Mouse (Mus musculus) right cerebral cortex, postnatal 25 days (tissue): ENCODE measurements around the gene Mmadhc.

Experiments used
- DNase-seq: peaks from one replicate; pipeline ENCODE4 v3.0.0; 2022

Mmadhc gene

DNA sequence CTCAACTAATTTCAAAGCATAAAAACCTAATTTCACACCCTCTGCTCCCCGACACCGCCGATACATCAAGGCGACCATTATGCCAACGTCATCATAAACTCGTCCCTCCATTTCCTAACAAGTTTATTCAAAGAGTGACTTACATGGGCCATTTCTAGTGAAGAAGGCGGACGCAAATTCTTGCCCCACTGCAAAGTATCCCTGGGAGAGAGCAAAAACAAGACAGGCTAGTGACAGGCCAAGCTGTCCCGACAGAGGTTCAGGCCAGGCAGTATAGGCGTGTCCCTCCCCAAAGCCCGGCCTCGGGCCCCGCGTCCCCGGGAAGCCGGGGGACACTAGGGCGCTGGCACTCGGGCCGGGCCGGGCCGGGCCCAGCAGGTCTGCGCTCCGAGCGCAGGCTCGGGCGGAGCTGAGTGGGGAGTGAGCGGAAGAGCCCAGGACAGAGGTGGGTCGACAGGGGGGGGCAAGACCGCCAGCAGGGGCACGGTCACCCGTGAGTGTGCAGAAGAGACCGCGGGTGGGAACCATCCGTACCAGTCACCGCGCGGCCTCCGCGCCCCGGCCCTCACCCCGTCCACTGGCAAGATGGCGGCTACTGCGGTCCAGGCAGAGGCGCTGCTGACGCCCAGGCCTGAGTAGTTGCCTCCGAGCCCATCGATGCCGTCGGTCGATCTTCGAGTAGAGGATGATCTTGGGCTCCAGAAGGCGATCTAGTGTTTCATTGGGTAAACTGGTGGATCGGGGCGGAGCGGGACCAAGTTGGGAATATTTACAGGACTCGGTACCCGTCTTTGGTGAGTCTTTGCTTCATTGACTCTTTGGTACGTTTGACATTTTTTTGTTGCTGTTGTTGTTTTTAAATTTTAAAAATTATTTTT lies at the start of gene Mmadhc:
Mmadhc (minus strand) TSS at position 693 of the 878 bp plus-strand sequence.
- peak; percentile 89 for DNase-seq

DNA sequence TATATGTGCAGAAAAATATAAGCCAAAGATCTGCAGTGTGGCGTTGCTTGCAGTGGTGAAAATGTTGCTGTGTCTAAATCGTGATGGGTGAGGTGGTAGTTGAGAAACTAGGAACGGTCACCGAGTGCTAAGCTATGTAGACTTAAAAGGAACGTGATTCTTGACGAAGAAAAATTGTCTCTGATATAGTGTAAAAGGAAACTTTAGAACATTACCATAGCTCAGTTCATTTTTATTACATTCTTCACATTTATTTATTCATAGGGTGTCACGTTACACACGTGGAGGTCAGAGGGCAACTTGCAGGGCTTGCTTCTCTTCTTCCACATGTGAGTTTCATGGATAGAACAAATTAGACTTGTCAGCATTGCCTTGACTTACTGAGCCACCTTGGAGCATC lies 47.0 kb upstream of the Mmadhc start:
- DNase-seq = no peak

DNA sequence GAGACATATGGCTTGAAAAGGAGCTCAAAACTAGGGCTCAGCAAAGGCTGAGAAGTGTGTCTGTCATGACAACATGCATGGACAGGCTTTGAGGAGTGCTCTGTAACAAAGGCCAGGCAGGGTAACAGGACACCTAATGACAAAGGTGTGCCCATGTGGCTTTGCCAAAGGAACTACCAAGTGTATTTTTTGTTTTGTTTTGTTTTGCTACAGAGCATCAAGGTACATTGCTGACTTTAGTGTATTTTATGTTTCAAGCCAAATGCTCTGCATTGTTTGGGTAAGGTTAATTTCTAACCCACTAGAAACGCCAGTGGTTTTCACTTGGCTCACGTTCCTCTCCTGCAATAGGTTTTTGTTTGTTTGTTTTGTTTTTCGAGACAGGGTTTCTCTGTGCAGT lies 42.5 kb upstream of the Mmadhc start:
- DNase-seq = no peak

DNA sequence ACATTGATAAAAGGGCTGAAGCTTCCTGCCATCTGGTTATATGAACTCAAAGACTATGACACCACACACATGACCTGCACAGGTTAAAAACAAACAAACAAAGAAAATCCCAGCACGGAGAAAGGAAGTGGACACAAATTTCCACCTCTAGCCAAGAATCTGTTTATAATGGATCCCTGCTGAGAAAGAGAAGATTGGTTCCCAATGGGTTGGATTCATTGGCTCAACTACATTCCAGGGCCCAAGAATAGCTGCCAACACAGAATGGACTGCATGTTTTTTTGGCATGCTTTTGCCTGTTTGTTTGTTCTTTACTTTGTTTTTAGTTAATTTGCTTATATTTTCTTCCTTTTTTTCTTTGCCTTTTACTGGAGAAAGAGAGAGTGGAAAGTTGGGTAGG lies 41.0 kb upstream of the Mmadhc start:
- no peak for DNase-seq

DNA sequence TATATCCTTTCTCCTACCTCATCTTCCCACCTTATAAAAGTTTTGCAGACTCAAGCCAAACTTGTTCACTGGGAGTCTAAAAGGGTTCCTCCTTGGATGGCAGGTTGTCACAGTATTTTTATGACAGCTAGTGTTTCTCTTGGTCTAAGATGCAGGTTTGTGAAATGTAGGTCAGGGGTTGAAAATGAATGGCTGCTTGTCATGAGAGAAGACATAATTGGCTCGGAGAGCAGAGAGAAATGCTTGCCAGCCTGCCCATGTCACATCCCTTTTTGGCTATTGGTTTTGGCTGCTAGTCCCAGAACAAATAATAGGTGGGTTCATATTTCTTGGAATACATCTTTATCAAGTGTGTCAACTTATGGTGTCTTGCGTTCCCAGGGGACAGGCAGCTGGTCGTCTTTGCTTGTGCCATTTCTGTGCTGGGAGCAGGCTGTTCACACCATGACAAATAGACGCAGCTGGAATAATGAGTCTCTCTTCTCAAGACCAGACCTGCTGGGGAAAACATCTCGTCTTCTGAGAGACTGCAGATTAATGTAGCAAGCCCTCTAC lies 35.2 kb upstream of the Mmadhc start:
- no peak for DNase-seq

DNA sequence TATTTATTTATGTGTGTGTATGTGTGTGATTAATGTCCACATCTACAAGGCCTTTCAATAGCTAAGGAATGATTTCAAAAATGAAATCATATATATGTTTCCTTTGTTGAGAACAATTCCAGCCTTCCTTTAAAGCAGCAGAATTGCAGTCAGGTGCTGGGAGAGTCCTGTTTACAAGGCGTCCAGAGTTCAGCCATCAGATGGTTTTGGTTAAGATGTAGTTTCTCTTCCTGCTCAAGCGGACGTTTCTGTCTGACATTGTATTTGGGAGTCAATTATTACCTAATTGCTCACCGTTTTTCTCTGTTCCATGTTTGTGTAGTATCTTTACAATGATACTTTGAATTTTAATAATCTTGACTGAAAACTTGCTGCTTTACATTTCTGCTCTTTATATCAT lies 31.6 kb upstream of the Mmadhc start:
- DNase-seq = no peak

DNA sequence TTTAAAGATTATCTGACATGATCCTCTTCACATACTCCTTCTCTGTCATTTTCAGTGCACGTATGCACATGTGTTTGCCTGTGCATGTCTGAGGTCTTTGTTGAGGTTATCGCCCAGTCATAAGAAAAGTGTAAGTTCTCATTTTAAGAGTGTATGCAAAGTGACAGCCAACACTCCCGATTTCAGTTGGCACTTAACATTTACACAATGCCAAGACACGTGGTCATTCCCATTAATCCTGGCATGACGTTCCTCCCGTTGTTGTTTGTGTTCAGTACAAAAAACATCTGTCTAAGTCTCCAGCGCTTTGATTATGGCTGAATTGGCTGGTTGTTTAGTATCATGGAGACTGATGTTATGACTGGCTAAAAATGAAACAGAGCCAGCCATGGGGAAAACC lies 28.2 kb upstream of the Mmadhc start:
- no peak for DNase-seq

DNA sequence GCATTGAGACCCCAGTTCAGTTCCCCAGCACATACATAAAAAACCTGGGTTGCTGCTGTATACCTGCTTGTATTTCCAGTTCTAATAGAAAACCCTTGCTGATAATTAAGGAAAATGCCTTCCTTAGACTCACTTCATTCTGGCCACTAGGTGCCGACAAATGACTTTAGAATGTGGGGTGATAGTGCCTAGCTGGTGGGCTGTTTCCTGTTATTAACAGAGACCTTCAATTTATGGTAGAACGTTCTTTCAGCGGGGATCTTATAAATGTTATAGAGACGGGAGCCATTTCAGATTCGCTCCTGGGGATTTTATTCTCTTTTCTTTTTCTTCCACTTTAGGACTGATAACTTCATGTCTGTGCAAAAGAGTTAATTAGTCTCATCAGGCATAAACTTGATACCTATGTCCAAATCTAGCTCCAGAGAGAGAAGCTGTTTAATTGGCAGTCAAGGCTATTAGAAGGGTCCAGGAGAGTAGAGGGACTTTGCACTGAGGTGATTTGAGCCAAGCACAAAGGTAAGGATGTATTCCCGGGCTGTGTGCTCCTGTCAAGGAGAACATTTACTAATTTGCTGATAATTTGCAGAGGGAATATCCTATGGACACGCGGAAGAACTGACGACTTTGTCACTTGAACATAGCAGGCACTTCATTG lies 10.2 kb upstream of the Mmadhc start:
- DNase-seq = no peak

DNA sequence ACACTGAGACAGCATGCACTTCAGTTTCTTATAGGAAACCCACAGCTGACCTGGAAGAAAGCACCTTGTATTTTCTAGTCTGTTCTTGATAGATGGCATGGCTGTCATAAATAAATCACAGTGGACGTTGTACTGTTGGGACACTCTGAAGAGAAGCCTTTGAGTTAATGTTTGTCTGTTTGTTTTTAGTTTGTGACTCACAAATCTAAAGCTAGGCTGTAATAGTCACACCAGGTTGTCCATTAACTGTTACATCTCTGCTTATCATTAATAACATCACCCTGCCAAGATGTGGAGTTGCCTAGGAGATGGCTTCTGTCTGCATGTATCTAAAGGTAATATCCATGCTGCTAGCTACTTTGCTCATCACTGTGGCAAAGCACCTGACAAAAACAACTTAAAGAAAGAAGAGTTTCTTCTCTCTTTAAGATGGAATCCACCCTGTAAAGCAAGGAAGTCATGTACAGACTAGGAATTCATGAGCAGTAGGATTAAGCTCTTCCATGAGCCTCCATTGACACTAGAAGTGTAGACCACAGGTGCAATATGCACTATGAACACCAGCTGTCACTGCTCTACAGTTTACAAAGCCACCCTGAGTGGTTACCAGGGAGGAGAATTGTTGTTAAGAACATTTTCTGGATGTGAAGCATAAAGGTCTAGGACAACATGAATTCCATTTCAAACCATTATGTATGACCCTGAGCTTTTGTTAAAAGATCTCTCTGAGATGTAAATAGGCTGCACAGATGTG lies 8.4 kb upstream of the Mmadhc start:
- DNase-seq = no peak

DNA sequence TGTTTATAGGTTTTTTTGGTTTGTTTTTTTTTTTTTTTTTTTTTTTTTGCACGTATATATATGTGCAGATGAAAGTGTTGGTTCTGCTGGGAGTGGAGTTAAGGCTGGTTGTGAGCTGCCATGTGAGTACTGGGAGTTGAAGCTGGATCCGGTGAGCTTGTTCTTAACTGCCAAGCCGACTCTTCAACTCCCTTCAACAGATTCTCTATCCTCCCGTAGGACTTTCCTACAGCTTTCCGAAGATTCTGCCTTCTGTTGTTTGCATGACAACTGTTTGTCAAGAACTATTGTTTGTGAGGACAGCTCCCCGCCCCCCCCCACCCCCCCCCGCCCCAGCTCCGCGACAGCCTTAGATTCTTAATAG lies 368 bp upstream of the Mmadhc start:
- no peak for DNase-seq

DNA sequence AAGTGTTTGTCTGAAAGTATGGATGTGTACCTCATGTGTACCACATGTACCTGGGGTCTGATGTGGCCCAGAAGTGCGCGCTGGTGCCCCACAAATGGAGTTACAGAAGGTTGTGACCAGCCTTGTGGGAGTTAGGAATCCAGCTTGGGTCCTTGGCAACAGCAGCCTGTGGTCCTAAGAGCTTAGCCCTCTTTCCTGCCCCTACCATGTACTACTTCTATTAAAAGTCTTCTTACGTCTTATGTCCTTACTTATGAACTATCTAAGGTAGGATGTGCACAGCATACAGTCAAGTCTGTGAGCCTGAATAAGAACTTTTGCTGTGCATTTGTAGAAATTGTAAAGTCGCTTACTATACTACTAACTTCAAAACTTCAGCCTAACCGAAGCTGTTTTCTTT lies 1.0 kb downstream of the Mmadhc start:
- DNase-seq = no peak

DNA sequence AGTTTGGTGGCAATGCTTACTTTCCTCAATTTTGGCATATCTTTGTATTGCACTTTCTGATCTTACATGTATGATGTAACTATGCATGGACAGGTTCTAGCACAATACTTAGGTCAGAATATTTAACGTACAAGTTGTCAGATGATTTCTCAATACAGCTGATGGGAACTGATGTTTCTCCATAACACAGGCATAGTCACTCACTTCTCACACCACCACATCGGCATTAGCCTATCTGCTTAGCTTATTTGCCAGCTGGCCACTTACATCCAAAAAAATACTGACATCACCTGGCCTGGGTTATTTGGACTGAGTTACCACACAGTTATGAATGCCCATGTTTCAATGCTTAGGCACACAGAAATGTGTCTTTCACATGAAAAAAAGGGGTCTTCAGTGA lies 2.5 kb downstream of the Mmadhc start:
- no peak for DNase-seq

DNA sequence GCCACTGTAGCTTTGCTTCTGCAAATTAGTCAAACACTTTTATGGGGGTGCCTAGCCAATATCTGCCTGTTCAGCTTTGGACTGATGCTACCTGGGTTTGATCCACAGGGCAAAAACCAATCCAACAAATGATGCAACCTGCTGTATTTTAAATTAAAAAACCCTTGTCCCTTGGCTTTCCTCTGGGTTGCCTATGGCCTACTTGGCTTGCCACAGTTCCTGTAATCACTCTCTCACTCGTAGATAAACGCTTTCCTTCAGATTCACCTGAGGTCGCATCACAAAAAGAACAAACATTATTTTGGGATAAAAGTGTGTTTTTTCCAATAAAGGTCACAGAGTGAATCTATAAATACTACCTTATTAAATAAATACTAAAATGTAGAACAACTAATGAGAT lies 3.0 kb downstream of the Mmadhc start:
- no peak for DNase-seq

DNA sequence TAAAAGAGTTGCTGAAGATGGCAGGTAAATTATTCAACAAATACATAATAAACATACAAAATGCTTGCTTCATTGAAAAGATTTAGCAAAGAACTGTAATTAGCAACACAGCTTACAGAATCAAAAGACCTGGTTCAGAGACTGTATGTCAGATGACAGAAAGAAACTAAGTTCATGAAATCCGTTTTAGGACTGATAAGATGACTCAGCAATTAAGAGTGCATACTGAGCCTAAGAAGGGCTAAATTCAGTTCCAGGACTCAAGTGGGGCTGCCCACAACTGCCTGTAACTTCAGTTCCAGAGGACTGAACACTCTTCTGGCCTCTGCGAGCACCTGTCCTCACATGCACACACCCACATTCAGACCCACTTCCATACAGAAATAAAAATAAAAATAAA lies 4.7 kb downstream of the Mmadhc start:
- DNase-seq = no peak

DNA sequence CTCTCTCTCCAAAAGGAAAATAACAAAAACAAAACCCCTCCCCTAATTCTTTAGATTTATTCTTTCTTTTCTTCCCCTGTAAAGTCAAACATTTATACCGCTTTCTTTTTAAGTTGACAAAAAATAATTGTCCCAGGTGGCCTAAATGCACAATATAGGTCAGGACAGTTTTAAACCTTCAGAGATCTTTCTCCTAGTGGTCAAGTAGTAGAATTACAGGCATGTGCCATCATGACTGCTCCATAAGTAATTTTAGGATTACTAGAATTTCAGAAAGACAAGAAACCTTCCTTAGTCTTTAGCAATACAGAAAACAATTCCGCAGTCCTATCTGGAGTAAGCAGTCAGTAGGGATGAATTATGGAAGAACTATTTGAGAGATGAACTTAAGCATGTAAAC lies 5.8 kb downstream of the Mmadhc start:
- DNase-seq = no peak

DNA sequence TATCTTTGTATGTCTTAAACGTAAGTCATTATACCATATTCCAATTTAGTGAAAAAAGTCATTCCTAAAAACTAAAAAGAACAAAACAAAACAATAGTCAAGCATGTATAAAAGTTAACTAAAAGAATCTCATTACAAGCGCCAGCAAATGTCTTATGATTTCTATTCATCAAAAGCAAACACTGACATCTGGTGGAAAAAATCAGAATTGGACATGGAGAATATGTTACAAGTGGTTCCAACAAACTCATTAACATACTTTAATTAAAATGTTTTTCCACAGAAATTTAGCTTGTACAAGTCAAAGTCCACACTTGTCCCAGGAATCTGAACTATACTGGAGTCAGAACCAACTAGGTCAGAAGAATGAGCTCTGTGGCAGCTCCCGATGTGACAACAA lies 11.8 kb downstream of the Mmadhc start:
- DNase-seq = no peak

DNA sequence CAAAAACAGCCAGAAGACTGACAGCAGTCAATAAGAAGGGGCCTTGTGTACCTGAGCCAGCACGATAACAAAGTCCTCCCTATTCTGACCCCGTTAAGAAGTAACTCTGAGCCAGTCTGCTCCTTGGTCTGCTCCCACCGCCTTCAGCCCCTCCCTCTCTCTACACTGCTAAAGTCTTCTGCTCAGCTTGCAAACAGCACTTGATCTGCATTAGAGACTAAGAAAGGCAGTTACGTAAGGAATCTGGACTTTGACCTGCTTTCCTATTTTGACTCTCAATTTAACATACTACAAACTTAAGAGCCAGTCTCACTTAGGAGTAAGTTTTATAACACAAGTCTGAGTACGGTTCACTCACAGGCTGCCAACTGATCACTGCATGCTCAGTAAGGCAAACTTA lies 12.6 kb downstream of the Mmadhc start:
- DNase-seq = no peak

DNA sequence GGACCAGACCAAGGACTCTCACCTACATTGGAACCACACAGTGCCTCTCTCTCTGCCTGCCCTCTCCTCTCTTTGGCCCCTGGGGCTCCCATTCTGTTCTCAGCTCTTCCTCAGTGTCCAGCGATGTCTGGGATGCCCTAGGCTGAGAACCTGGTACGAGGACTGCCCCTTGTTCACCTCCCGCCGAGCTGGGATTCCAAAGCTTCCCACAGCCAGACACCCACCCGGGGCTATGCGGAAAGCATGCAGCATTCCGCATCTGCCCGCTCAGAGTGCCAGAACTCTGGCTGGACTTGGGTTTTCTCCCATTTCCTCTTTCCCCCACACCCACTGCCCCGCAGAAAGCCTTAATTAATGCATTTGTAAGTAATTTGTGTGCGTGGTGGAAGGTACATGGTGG lies 19.9 kb downstream of the Mmadhc start:
- no peak for DNase-seq

DNA sequence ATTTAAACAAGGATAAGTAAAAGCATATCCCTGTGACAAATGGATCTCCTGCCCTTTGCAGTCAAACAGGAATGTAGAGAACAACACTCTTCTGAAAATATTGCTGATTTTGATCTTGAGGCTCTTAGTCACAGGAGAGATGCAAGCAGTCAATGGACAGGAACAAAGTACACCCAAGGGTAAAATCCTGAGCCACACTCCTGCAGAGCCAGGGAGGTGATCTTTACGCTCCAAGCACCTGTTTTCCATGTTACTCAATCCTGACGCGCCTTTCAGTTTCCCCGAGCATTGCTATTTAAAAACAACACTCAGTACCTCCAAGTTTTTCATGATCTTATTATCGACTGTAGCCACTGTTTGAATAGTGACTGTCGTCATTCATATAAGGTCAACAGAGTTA lies 23.2 kb downstream of the Mmadhc start:
- no peak for DNase-seq

DNA sequence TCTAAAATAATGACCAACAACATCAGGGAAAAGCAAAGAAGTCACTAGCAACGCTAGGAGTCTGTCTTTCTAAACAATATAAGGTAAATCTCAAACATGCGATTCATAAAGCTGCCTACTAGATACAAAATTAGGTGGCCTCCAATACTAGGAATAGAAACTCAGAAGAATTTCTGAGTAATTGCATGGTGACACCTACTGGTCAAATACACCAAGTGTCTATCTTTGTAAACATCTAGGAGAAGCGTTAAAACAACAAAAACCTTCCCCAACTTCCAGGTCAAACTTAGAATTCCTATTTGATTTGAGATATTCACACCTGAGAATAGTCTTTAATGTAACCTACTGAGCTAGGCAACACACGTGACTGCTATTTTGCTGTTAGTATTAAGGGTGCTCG lies 24.4 kb downstream of the Mmadhc start:
- DNase-seq = no peak

DNA sequence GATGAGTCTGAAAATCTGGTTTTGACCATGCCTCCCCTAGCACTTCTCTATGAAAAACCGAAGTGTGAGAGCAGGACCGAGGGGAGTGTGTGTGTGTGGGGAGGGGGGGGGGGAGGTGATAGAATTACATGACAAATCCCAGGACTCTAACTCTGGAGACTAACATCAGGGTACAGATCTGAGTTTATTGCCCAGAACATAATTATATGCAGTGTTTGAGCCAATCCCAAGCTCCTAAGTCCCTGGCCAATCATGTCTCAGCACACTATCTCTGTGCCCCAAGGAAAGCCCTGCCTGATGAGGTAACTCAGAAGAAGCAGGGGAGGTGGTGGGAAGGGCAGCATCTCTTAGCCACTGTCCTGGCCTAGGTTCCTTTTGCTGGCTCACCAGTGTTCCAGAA lies 28.1 kb downstream of the Mmadhc start:
- no peak for DNase-seq

DNA sequence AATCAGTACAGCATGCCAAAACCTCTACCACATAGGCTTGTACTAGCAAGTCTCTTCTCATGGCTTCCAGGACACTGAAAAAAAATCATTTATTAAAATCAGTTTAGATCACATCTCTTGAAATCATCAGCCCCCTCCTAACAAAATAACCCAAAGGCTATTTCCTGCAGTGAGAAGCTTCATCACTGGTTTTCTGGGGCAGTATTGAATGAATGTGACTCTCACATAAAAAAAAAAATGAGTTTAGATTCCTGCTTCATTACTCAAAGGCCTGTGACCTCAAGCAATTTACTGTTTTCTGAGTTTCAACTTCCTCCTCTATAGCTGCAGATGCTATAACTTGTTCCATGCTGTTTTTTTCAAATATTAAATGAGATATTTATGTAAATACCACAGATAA lies 29.6 kb downstream of the Mmadhc start:
- DNase-seq = no peak

DNA sequence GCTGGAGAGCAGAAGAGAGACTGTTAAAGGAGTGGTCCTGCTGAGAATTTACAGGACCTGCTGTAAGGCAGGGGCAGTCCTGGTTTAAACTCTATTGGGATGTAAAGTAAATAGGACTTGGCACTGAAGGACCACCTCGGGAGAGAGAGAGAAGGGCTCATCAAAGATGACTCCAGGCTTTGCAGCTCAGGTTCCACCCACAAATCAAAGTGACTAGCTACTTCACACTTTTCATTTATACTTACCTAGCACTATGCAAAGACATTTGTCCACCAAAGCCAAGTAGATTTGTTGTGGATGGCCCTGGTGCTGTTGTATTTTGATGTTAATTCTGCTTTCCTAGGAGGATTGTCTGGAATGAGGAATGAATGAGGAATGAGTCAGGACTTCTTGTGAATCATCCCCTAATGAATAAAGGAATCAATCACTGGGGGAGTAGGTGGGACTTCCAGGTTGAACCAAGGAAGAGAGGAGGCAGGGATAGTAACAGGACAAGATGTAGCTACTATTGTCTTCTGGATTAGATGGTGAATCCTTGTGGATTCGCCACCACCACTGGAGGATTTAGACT lies 31.3 kb downstream of the Mmadhc start:
- DNase-seq = no peak
